Mouse (Mus musculus) cortical plate, adult 2 months (tissue): ENCODE measurements around the gene Smyd2.

ENCODE experiments used
- CTCF ChIP-seq: fragments of 200-500 bp; IDR thresholded peaks from 2 replicates; pipeline ENCODE4 v1.5.1; 2011; ENCODE audit warnings: mild to moderate bottlenecking, control low read depth, low read length; ENCODE audit not compliant: insufficient read depth; ENCODE audit errors: extremely low read depth
- POLR2A ChIP-seq: fragments of 200-500 bp; IDR thresholded peaks from 2 replicates; pipeline ENCODE4 v1.6.1; 2011; ENCODE audit warnings: mild to moderate bottlenecking, low read length, control low read depth; ENCODE audit not compliant: insufficient read depth; ENCODE audit errors: extremely low read depth

DNA sequence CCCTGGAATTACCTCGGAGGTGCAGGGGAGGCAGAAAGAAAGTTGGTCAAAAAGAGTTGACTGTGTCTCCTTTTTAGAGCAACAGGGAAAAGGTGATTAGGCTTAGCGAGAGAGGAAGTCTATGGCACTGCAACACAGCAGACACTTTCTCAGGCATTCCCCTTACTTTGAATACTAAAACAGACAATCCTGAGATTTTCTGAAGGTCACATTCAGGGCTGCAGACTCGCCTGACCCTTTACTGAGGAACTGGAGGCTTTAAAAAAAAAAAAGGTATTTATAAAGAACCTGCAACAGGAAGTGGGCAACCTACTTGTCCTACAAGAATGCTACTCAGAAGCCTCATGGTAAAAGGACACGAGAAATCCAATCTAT lies 5.0 kb downstream of the Smyd2 start:
- TF ChIP-seq POLR2A: no peak
- no peak for TF ChIP-seq CTCF
